Mouse (Mus musculus) lung, embryonic 16.5 days (tissue): ENCODE results near the gene Sardh. TPM values are rescaled to one million over a fixed set of nuclear protein-coding genes. Genes with fewer than 3 reads are reported as not detected.

Experiments used
- ATAC-seq: fragments of 200-750 bp; cut with Nextera tagmentation; 2 replicates; pipeline ENCODE4 v1.8.0; 2017; ENCODE audit warnings: low read depth, mild to moderate bottlenecking, moderate library complexity
- H3K27ac ChIP-seq: fragments of 300-500 bp; sonication (generic); 2 replicates; pipeline ENCODE4 v1.5.1; 2014; ENCODE audit warnings: mild to moderate bottlenecking, control low read depth, low read length
- H3K27me3 ChIP-seq: fragments of 300-500 bp; sonication (generic); 2 replicates; pipeline ENCODE4 v1.6.1; 2014; ENCODE audit warnings: low read depth, low read length, mixed read lengths; ENCODE audit not compliant: control insufficient read depth, insufficient read depth
- H3K36me3 ChIP-seq: fragments of 300-500 bp; sonication (generic); 2 replicates; pipeline ENCODE4 v1.6.1; 2014; ENCODE audit warnings: low read length; ENCODE audit not compliant: control insufficient read depth, insufficient read depth
- H3K4me1 ChIP-seq: fragments of 300-500 bp; sonication (generic); replicated peaks from 2 replicates; pipeline ENCODE4 v1.6.1; 2014; ENCODE audit warnings: low read length, mixed read lengths; ENCODE audit not compliant: control insufficient read depth, insufficient read depth
- H3K4me2 ChIP-seq: fragments of 300-500 bp; sonication (generic); 2 replicates; pipeline ENCODE4 v1.6.1; 2014; ENCODE audit warnings: low read depth, low read length, control low read depth
- H3K4me3 ChIP-seq: fragments of 300-500 bp; sonication (generic); 2 replicates; pipeline ENCODE4 v1.5.1; 2014; ENCODE audit warnings: mild to moderate bottlenecking, low read length, control low read depth
- H3K9ac ChIP-seq: fragments of 300-500 bp; sonication (generic); 2 replicates; pipeline ENCODE4 v1.6.1; 2014; ENCODE audit warnings: low read length, control low read depth
- H3K9me3 ChIP-seq: fragments of 300-500 bp; sonication (generic); 2 replicates; pipeline ENCODE4 v1.6.1; 2016; ENCODE audit warnings: low read length; ENCODE audit not compliant: control insufficient read depth
- WGBS: fragments of 180-500 bp; shearing (Covaris S2); extraction: QIAGEN DNeasy Blood & Tissue Kit; methylation state at CpG from one replicate; pipeline ENCODE4 v1.1.7; 2014; 5-methylcytosine and 5-hydroxymethylcytosine counted together
- polyA plus RNA-seq: library from polyadenylated mRNA; unstranded; fragments of >200 nt; fragmentation: Nextera tagmentation; extraction: Ambion mirVana; gene quantifications from 2 replicates; pipeline ENCODE4 v1.2.1, GENCODE M21; 2015

Gene Sardh
- polyA plus RNA-seq, 1 experiment from 2014 or later, result 32.0 TPM

DNA sequence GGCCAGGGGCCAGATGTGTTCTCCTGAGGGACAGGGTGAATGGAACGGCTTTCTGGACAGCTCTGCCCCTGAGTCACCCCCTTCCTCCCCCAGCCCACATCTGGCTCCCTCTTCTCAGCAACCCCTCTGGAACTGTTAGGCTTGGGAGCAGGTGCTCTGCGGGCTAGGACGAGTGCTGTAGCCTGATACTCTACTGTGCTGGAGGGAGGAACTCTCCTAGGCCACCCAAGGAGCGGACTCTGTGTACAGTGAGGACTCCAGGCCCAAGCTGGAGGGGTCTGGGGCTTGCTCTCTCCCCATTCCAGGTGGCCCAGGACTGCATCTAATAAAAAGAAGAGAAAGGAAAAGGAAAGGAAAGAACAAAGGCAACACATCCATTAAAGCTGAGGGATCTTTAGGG is 58.1 kb downstream of the Sardh start:
- Histone ChIP-seq H3K4me3 (no peak overlapping the region), H3K4me1 (no peaks in the 10 kb centered on the region), H3K9me3 (no peaks in the 10 kb centered on the region), H3K36me3 (no peaks in the 10 kb centered on the region; the same call in 1 of the 2 replicates), H3K9ac (no peak overlapping the region), H3K27ac (no peak overlapping the region), H3K27me3 (no peaks in the 10 kb centered on the region), H3K4me2 (no peak overlapping the region)
- ATAC-seq, result no peak
- 39% methylated on average over 4 of the region's 4 CpGs for WGBS

DNA sequence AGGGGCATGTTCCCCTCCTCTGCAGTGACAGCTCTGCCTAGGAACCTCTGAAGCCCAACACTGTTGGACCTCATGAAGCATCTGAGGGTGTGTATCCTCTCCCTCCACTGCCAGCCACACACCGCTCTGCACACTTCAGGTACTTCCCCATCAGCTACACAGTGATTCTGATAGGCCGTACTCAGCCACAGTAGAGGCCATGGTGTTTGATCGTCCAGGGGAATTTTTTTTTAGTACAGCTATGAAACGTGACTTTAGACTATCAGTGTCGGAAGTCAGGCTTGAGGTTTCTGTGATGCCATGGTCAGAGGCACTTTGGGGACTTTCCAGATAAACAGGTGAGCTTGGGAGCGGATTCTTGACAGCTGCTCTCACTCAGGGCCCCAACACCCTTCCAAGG is 60.6 kb downstream of the Sardh start:
- no peaks in the 10 kb centered on the region for H3K27me3 ChIP-seq
- peaks cover 8% of the 10 kb centered on the region; the same call in 1 of the 2 replicates for H3K4me1 ChIP-seq
- no peaks in the 10 kb centered on the region for H3K9me3 ChIP-seq
- 59% methylated on average over 6 of the region's 6 CpGs for WGBS
- no peaks in the 10 kb centered on the region for H3K36me3 ChIP-seq
- no peak for ATAC-seq
- H3K4me3 ChIP-seq, result no peak overlapping the region
- H3K27ac ChIP-seq, result no peak overlapping the region
- H3K4me2 ChIP-seq, result no peak overlapping the region
- no peak overlapping the region for H3K9ac ChIP-seq

- H3K9me3 ChIP-seq, result no peaks in the 10 kb centered on the region
- no peak overlapping the region for H3K9ac ChIP-seq
- no peaks in the 10 kb centered on the region for H3K36me3 ChIP-seq
- peaks cover 18% of the 10 kb centered on the region for H3K4me1 ChIP-seq
- no peak overlapping the region for H3K4me2 ChIP-seq
- no peak overlapping the region for H3K4me3 ChIP-seq
- 41% methylated on average over 12 of the region's 12 CpGs for WGBS
- peak overlapping the region; percentile 15; the same call in 1 of the 2 replicates for H3K27ac ChIP-seq
- H3K27me3 ChIP-seq, result no peaks in the 10 kb centered on the region
- peak; percentile 59 for ATAC-seq
Measured at GRCm38 (mm10) chr2:27183734-27184133, 64.4 kb downstream of the Sardh start.

- H3K27ac ChIP-seq, result peak overlapping the region; percentile 67
- no peak overlapping the region for H3K9ac ChIP-seq
- no peak overlapping the region for H3K4me2 ChIP-seq
- WGBS, result 33% methylated on average over 4 of the region's 4 CpGs
- no peak overlapping the region for H3K4me3 ChIP-seq
- H3K4me1 ChIP-seq, result peaks cover 18% of the 10 kb centered on the region
- no peaks in the 10 kb centered on the region for H3K9me3 ChIP-seq
- H3K36me3 ChIP-seq, result no peaks in the 10 kb centered on the region
- ATAC-seq, result peak; percentile 77
- no peaks in the 10 kb centered on the region for H3K27me3 ChIP-seq
Measured at GRCm38 (mm10) chr2:27181907-27182306, 66.2 kb downstream of the Sardh start.

- H3K27ac ChIP-seq, result no peak overlapping the region
- no peaks in the 10 kb centered on the region for H3K36me3 ChIP-seq
- no peaks in the 10 kb centered on the region for H3K27me3 ChIP-seq
- H3K4me2 ChIP-seq, result no peak overlapping the region
- no peaks in the 10 kb centered on the region for H3K9me3 ChIP-seq
- no peak overlapping the region for H3K4me3 ChIP-seq
- 55% methylated on average over 8 of the region's 8 CpGs for WGBS
- no peak for ATAC-seq
- no peak overlapping the region; the same call in 1 of the 2 replicates for H3K9ac ChIP-seq
- peaks cover 18% of the 10 kb centered on the region for H3K4me1 ChIP-seq
Measured at GRCm38 (mm10) chr2:27179101-27179500, 69.0 kb downstream of the Sardh start.

- Histone ChIP-seq H3K36me3 (no peaks in the 10 kb centered on the region), H3K27me3 (no peaks in the 10 kb centered on the region; the same call in 1 of the 2 replicates), H3K4me2 (no peak overlapping the region), H3K9me3 (no peaks in the 10 kb centered on the region), H3K9ac (no peak overlapping the region), H3K27ac (no peak overlapping the region), H3K4me1 (no peaks in the 10 kb centered on the region; the same call in 1 of the 2 replicates), H3K4me3 (no peak overlapping the region)
- ATAC-seq, result peak; percentile 37; the same call in 1 of the 2 replicates
- WGBS, result 60% methylated on average over 10 of the region's 10 CpGs
Measured at GRCm38 (mm10) chr2:27175696-27176267, 72.4 kb downstream of the Sardh start.

GRCm38 (mm10) chr2:27174242-27174641 is 73.9 kb downstream of the Sardh start:
- H3K4me2 ChIP-seq, result no peak overlapping the region
- H3K9me3 ChIP-seq, result no peaks in the 10 kb centered on the region
- no peak for ATAC-seq
- no peaks in the 10 kb centered on the region for H3K36me3 ChIP-seq
- no peak overlapping the region for H3K9ac ChIP-seq
- H3K27ac ChIP-seq, result no peak overlapping the region
- no peaks in the 10 kb centered on the region; the same call in 1 of the 2 replicates for H3K27me3 ChIP-seq
- no peaks in the 10 kb centered on the region; the same call in 1 of the 2 replicates for H3K4me1 ChIP-seq
- 66% methylated on average over 2 of the region's 2 CpGs for WGBS
- H3K4me3 ChIP-seq, result no peak overlapping the region

DNA sequence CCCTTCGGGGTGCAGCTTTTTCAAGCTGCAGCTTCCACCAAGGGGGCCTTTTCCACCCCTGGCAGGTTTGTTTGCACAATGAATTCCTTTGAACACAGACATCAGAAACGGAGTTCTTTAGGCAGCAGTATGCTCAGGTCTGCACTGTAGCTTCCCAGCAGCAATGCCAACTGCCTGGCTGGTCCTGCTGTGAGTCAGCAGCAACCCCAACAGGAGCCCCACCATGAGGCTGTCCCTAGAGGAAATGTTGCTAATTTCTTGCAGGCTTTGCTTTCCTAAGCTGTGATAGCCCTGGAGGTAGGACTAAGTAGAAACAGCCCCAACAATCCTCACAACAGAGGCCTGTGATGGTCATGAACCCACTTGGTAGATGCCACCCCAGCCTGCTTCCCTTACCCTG is 81.1 kb downstream of the Sardh start:
- H3K36me3 ChIP-seq, result no peaks in the 10 kb centered on the region
- H3K27me3 ChIP-seq, result no peaks in the 10 kb centered on the region
- H3K4me3 ChIP-seq, result no peak overlapping the region
- H3K27ac ChIP-seq, result peak overlapping the region; percentile 62
- H3K4me1 ChIP-seq, result peaks cover 7% of the 10 kb centered on the region
- no peak overlapping the region for H3K9ac ChIP-seq
- no peak overlapping the region for H3K4me2 ChIP-seq
- no peaks in the 10 kb centered on the region for H3K9me3 ChIP-seq
- ATAC-seq, result peak; percentile 49; the same call in 1 of the 2 replicates
- WGBS, result 4% methylated on average over 2 of the region's 2 CpGs

- H3K4me3 ChIP-seq, result no peak overlapping the region
- no peak overlapping the region for H3K9ac ChIP-seq
- no peaks in the 10 kb centered on the region for H3K9me3 ChIP-seq
- WGBS, result 76% methylated on average over 2 of the region's 2 CpGs
- peaks cover 7% of the 10 kb centered on the region for H3K4me1 ChIP-seq
- no peak overlapping the region for H3K4me2 ChIP-seq
- no peak overlapping the region for H3K27ac ChIP-seq
- no peak for ATAC-seq
- no peaks in the 10 kb centered on the region for H3K27me3 ChIP-seq
- no peaks in the 10 kb centered on the region for H3K36me3 ChIP-seq
Measured at GRCm38 (mm10) chr2:27166074-27166473, 82.1 kb downstream of the Sardh start.
